Mouse (Mus musculus) layer of hippocampus, adult 2 months (tissue): ENCODE data around the gene Tmem206. TPM values are rescaled to one million over a fixed set of nuclear protein-coding genes. Genes with fewer than 3 reads are reported as not detected.

Source experiments
- DNase-seq, 2 experiments: peaks; one replicate each; pipeline ENCODE4 v3.0.0; 2022; ENCODE audit warnings: low spot score in 2 of 2
- H3K27ac ChIP-seq: fragments of 200-600 bp; 2 replicates; pipeline ENCODE4 v1.8.1; 2022
- H3K4me3 ChIP-seq: fragments of 200-600 bp; 2 replicates; pipeline ENCODE4 v1.8.1; 2022; ENCODE audit warnings: mild to moderate bottlenecking
- CTCF ChIP-seq: fragments of 200-600 bp; conservative IDR thresholded peaks from 2 replicates; pipeline ENCODE4 v1.8.1; 2022; ENCODE audit warnings: antibody characterized with exemption, mild to moderate bottlenecking, moderate library complexity
- long read RNA-seq, 2 experiments: library from polyadenylated mRNA; stranded (forward); transcript quantifications; one replicate each; pipeline ENCODE4 v2.0.0; 2021; ENCODE audit warnings: borderline mapping rate in 2 of 2
- total RNA-seq, 2 experiments: library from RNA; stranded (reverse); gene quantifications; 2 replicates each; pipeline ENCODE4 v1.2.3; 2021

Tmem206 gene
- total RNA-seq = 1 to 10 TPM; 8.0 to 8.7 TPM
- long read RNA-seq, experiment 1, transcript Tmem206-201 (8 exons, 2,246 nt) = major isoform, 12 of 16 reads
- long read RNA-seq, experiment 1, partial matches to known transcripts = 2 of 16 reads
- long read RNA-seq, experiment 1, other reads (novel, unspliced or antisense) = 2 of 16 reads
- long read RNA-seq, experiment 2, transcript Tmem206-201 (8 exons, 2,246 nt) = major isoform, 10 of 12 reads
- long read RNA-seq, experiment 2, partial matches to known transcripts = 1 of 12 reads
- long read RNA-seq, experiment 2, other reads (novel, unspliced or antisense) = 1 of 12 reads

DNA sequence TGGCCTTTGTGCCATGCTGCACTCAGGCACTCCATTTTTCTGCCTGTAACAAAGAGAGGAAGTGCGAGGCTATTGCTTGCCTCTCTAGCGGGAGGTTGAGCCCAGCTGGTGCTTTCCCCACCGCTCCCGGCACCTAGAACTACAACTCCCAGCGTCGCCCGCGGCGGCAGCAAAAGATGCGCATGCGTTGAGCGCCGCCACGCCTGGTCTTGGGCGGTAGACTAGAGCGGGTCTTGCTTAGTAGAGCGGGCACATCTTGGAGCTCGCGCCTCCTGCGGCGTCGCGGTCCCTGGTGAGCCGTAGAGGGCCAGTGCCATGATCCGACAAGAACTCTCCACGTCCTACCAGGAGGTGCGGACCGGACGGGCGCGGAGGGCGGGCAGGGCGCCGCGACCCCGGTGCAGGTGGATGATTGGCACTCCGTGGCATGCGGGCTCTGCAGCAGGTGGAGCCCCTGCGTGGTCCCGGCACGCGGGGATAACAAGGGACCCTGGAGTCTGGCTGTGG, at the start of gene Tmem206:
Gene Tmem206, plus strand, starts transcription at position 187 of the 507 bp plus-strand sequence.
- peak; percentile 95 to 96 for DNase-seq
- TF ChIP-seq CTCF = peak; percentile 14; the same call in 1 of the 2 replicates
- peak within 1 kb of the TSS; percentile 85 for H3K27ac ChIP-seq
- peak within 1 kb of the TSS; percentile 99 for H3K4me3 ChIP-seq

DNA sequence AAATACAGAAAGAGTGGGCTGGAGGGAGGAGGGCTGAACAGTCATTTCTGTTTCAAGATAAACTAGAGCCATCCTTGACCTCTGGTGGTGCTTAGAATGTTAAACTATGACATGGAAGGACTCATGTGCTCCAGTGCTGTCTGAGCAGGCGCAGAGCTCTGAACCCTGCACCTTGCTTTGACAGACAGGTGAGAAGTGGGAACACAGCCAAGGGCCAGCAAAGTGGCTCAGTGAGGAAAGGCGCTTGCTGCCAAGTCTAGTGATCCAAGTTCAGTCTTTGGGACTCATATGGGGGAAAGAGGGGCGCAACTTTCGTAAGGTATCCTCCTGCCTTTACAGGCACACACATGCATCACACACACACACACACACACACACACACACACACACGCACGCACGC, 49.5 kb upstream of the Tmem206 start:
- DNase-seq = no peak
- H3K4me3 ChIP-seq = no peak overlapping the region
- TF ChIP-seq CTCF = no peak
- H3K27ac ChIP-seq = no peak overlapping the region

DNA sequence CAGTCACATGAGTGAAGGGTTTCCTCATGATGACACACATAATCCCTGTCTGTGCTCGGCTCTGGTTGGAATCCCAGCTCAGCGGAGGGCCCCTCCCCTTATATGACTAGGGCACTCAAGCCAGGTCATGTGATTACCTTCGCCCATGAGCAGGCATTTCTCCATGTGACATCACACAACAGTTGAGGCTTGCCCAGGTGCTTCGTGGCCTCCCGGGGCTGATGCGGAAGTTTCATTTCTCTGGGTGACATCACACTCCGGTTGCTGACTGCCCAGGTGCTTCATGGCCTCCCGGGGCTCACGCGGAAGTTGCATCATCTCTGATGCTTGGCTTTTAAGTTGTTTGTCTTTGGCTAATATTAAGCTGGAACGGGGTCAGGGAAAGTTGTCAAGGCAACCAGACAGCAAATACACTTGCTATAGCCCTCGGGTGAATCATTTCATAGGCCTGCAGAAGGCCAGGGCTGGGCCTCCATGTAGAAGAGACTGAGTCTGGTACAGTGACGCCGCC, 48.1 kb upstream of the Tmem206 start:
- Histone ChIP-seq H3K27ac (no peak overlapping the region), H3K4me3 (no peak overlapping the region)
- DNase-seq = no peak
- no peak for TF ChIP-seq CTCF

DNA sequence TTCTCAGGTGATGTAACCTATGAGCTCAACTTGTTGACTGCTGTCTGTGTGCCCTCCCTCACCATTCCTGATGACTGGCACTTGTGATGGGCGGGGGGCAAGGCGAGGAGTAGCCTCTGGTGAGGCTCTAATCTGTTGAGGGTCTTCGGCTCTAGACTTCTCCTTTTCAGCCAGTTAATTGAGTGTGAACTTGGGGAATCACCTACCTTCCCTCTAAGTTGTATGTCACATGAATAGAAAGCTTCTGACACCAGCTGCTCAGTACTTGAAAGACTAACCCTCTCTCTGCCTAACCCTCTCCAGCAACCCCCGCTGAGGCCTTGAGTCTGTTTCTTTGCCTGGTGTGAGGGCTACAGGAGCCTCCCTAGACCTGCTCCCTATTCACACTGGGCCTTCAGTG, 47.4 kb upstream of the Tmem206 start:
- no peak for TF ChIP-seq CTCF
- DNase-seq = no peak
- Histone ChIP-seq H3K27ac (no peak overlapping the region), H3K4me3 (no peak overlapping the region)

DNA sequence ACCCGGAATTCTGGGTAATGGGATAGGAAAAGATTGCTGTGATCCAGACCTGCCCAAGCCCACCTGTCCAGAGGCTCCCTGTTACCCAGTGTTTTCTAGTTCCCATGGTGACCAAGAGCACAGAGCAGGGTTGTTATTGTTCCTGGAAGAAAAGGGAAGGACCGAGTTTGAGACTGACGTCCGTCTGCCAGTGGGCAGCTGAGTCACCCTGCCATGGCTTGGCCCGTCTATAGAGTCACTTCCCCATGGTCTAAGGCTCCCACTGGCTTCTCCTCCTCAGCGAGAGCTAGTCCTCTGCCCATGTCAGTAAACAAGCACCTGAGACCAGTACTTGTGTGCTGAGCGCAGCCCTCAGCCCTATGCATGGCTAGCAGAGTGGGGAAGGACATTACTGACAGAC, 44.5 kb upstream of the Tmem206 start:
- DNase-seq = no peak
- no peak for TF ChIP-seq CTCF
- Histone ChIP-seq H3K4me3 (no peak overlapping the region), H3K27ac (no peak overlapping the region)

DNA sequence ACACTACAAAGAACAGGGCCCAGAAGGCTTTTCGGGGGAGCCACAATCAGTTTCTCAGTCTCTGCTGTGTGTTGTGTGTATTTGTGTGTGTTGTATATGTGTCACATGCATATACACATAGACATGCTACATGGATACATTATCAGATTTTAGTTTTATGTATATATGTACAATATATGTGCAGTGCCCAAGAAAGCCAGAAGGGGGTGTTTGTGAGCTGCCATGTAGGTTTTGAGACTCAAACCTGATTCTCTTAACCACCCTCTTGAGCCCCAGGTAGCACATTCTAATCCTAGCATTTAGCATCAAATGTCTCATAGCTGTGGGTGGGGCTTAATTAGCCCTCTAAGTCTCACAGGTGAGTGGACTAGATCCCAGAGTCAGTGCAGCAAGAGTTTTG, 43.4 kb upstream of the Tmem206 start:
- no peak for DNase-seq
- peak; percentile 36; the same call in 1 of the 2 replicates for TF ChIP-seq CTCF
- Histone ChIP-seq H3K4me3 (no peak overlapping the region), H3K27ac (no peak overlapping the region)

DNA sequence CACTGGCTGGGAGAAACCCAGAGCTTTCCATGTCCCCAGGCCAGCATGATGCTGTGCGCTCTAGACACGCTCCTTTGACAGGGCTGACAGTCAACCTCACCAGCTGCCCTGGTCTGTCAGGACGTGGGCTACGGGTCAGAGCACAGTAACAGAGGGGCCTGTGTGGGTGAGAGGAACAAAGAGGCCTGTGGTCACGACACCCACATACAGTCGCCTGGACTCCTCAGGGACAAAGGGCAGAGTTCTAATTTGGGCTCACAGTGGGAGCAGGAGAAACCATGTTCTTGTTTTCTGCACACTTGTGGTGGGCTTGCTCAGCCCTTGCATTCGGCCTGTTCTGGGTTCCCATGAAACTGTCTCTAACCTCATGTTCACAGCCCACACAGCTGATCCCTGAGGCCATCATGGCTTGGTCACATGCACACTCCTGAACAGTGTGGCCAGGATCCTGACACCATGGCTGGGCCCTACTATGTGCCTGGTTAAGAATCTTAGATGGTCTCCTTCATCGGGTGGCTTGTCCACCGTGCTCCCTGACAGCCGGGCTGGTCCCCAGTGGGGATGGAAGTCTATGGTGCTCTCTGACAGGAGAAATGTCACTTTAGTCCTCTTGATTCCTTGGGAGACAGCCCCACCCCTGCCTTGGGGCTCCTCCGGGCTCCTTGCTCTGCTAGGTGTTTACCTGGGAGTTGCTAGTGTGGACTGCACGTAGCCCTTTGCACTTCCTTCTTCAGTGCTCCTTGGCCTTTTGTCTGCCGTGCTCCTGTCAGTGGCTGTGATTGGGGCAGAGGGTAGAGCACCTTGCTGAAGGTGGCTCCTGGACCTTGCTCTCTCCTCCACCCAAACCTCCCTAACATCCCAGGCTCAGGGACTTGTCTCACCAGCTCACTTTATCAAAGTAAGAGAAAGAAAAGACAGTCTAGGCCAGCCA, 42.3 kb upstream of the Tmem206 start:
- H3K4me3 ChIP-seq = no peak overlapping the region
- DNase-seq = no peak
- no peak overlapping the region for H3K27ac ChIP-seq
- TF ChIP-seq CTCF = no peak

DNA sequence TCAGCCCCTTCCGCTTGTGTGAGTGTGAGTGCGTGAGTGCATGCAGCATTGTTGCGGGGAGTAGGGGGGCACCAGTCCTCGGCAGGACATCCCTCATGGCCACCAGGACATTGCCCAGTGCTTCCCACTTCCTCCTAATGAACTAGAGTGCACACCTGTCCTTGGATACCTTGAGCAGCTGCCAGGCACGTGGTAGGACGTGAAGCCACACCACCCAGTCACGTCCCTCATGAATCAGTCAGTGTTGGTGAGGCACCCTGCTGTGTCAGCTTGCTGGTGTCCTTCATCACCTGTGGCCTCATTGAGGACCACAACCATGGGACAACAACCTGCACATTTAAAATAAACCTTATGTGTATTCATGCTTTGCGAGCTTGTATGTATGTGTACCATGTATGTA, 41.2 kb upstream of the Tmem206 start:
- H3K4me3 ChIP-seq = no peak overlapping the region
- TF ChIP-seq CTCF = no peak
- no peak overlapping the region for H3K27ac ChIP-seq
- DNase-seq = no peak

DNA sequence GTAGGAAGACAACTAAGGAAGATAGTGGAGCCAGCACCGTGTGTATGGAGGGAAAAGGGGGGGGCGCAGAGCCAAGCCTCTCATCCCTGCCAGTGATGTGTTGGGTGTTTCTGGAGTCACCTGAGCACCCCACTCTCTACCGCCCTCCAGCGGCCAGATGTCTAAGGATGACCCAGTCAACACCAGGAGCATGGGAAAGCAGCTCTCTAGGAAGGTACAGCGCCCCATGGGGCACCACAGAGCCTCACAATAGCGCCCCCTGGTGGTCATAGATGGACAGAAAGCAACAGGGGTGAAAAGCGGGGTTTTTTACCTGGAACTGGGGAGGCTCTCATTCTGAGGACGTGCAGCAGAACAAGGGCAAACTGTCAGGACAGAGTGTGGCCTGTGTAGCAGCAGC, 37.0 kb upstream of the Tmem206 start:
- DNase-seq = peak in 1 of 2 experiments; percentile 51
- Histone ChIP-seq H3K27ac (no peak overlapping the region), H3K4me3 (no peak overlapping the region)
- peak; percentile 80 for TF ChIP-seq CTCF

DNA sequence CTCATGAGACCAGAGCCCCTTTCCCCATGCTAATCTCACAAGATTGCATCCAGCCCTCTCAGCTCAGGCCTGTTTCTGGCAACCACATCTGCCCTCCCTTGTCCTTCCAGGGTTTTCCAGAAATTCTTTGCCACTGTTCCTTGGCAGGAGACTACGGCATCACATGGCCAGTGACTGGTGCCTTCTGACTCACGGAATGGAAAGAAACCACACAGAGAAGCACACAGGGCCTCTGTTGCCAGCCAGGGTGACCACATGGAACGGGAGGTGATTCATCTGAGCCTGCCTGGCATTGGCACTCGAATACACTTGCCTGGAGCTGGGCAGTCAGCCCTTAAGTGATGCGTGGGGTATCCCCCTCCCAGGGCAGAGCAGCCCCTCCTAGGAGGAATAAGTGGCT, 33.4 kb upstream of the Tmem206 start:
- peak; percentile 41 to 50 for DNase-seq
- no peak overlapping the region for H3K4me3 ChIP-seq
- peak overlapping the region; percentile 51; the same call in 1 of the 2 replicates for H3K27ac ChIP-seq
- no peak for TF ChIP-seq CTCF

DNA sequence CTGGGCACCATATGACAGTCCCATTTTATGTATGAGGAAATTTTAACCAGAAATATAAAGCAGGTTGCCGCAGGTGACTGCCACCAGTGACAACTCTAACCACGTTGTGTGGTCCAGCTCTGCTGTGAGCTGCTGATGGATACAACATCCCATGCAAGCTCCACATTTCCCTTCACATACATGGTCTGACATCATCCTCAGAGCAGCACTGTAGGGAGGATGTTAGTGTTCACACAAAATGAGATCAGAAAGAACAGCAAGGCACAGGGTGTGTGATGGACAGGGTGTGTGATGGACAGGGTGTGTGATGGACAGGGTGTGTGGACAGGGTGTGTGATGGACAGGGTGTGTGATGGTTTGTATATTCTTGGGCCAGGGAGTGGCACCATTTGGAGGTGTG, 32.7 kb upstream of the Tmem206 start:
- no peak overlapping the region for H3K4me3 ChIP-seq
- no peak for TF ChIP-seq CTCF
- no peak overlapping the region for H3K27ac ChIP-seq
- DNase-seq = no peak

DNA sequence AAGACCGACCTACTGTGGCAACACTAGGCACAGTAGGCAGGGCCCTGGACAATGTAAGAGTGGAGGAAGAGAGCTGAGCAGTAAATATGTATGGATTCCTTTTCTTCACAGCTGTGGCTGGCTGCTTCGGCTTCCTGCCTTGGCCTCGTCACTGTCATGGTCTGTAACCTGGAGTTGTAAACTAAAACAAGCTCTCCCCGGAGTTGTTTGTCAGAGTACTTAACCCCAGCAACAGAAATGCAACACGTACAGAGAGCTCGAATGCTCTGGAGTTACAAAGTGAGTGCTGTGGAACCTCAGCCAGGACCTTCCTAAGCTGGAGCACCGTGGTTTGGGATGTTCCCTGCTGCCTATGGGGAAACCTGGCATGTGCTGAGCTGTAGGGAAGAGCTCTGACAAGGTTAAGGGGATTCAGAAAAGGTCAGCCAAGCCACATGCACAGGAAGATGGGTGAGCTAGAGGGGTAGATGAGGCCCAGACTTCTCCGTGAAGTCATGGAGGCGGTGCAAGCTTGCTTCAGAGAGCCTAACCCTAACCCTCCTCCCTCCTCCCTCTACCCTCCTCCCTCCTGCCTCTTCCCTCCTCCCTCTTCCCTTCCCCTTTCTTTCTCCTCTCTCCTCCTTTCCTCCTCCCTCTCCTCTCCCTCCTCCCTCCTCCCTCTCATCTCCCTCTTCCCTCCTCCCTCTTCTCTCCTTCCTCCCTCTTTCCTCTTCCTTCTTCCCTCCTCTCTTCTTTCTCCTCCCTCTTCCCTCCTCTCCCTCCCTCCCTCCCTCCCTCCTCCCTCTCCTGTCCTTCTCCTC, 31.5 kb upstream of the Tmem206 start:
- DNase-seq = no peak
- H3K4me3 ChIP-seq = no peak overlapping the region
- no peak for TF ChIP-seq CTCF

DNA sequence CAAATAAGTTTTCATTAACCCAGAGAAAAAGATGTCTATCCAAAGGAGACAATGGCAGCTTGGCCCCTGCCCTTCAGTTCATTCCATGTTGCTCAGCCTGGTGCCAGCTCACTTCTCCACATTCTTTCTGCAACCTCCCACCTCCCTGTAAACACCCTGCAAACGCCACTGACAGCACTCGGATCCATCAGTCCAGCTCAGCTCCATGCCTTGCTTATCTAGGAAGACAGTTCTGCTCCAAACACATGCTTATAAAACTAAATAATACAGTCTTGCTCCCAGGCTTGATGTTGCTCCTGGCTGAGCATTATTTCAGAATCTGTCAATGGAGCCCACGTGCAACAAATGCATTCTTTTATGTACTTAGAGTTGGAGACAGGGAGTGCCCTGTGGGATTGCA, 29.9 kb upstream of the Tmem206 start:
- DNase-seq = no peak
- no peak for TF ChIP-seq CTCF
- no peak overlapping the region for H3K4me3 ChIP-seq
- no peak overlapping the region for H3K27ac ChIP-seq

More for the DNA sequence above, 31.5 kb upstream of the Tmem206 start:
- H3K27ac ChIP-seq = no peak overlapping the region
